Mouse (Mus musculus) stomach, postnatal 0 days (tissue): ENCODE results near the gene Tbc1d14. TPM values are rescaled to one million over a fixed set of nuclear protein-coding genes. Genes with fewer than 3 reads are reported as not detected.

Source experiments
- ATAC-seq: fragments of 200-750 bp; cut with Nextera tagmentation; 2 replicates; pipeline ENCODE4 v1.8.0; 2017; ENCODE audit not compliant: low FRiP score, low TSS enrichment
- DNase-seq: peaks from one replicate; pipeline ENCODE4 v3.0.0-alpha.2; 2016; ENCODE audit warnings: low spot score
- H3K27ac ChIP-seq: fragments of 300-500 bp; sonication (generic); replicated peaks from 2 replicates; pipeline ENCODE4 v1.5.1; 2014; ENCODE audit warnings: mild to moderate bottlenecking, control low read depth
- H3K27me3 ChIP-seq: fragments of 300-500 bp; sonication (generic); 2 replicates; pipeline ENCODE4 v1.6.1; 2014; ENCODE audit warnings: low read length; ENCODE audit not compliant: control insufficient read depth, insufficient read depth
- H3K36me3 ChIP-seq: fragments of 300-500 bp; sonication (generic); 2 replicates; pipeline ENCODE4 v1.6.1; 2014; ENCODE audit warnings: low read length, mixed read lengths; ENCODE audit not compliant: control insufficient read depth, insufficient read depth
- H3K4me1 ChIP-seq: fragments of 300-500 bp; sonication (generic); replicated peaks from 2 replicates; pipeline ENCODE4 v1.6.1; 2014; ENCODE audit warnings: antibody characterized with exemption; ENCODE audit not compliant: control insufficient read depth, insufficient read depth
- H3K4me2 ChIP-seq: fragments of 300-500 bp; sonication (generic); replicated peaks from 2 replicates; pipeline ENCODE4 v1.6.1; 2014; ENCODE audit warnings: low read depth, mild to moderate bottlenecking, control low read depth, moderate library complexity
- H3K4me3 ChIP-seq: fragments of 300-500 bp; sonication (generic); 2 replicates; pipeline ENCODE4 v1.5.1; 2014; ENCODE audit warnings: low read depth, low read length, control low read depth
- H3K9ac ChIP-seq: fragments of 300-500 bp; sonication (generic); 2 replicates; pipeline ENCODE4 v1.6.1; 2014; ENCODE audit warnings: mild to moderate bottlenecking, low read length, control low read depth, mixed read lengths
- H3K9me3 ChIP-seq: fragments of 300-500 bp; sonication (generic); 2 replicates; pipeline ENCODE4 v1.6.1; 2016; ENCODE audit warnings: low read length; ENCODE audit not compliant: control insufficient read depth
- CTCF ChIP-seq: IDR thresholded peaks from 2 replicates; pipeline ENCODE4 v1.5.1; 2016; ENCODE audit warnings: antibody characterized with exemption, low read depth, mild to moderate bottlenecking, moderate library complexity
- EP300 ChIP-seq: optimal IDR thresholded peaks from 2 replicates; pipeline ENCODE3; 2016; ENCODE audit warnings: antibody characterized with exemption
- WGBS: fragments of 180-500 bp; shearing (Covaris S2); extraction: QIAGEN DNeasy Blood & Tissue Kit; methylation state at CpG from one replicate; pipeline ENCODE4 v1.1.7; 2014; 5-methylcytosine and 5-hydroxymethylcytosine counted together
- polyA plus RNA-seq: library from polyadenylated mRNA; unstranded; fragments of >200 nt; fragmentation: Nextera tagmentation; extraction: Ambion mirVana; gene quantifications from 2 replicates; pipeline ENCODE4 v1.2.1, GENCODE M21; 2015

Gene Tbc1d14
- polyA plus RNA-seq, 1 experiment from 2014 or later, result 22.1 TPM

GRCm38 (mm10) chr5:36552391-36552790 is 40.7 kb downstream of the Tbc1d14 start:
- H3K4me1 ChIP-seq, result 0 out of 2 replicates have a peak, but pooled peaks cover 3% of the 10 kb centered on the region
- TF ChIP-seq CTCF, result no peak
- no peak for TF ChIP-seq EP300
- no peaks in the 10 kb centered on the region for H3K36me3 ChIP-seq
- peak overlapping the region; percentile 65 for H3K27ac ChIP-seq
- no peaks in the 10 kb centered on the region for H3K27me3 ChIP-seq
- DNase-seq, result no peak
- no peak overlapping the region for H3K4me2 ChIP-seq
- no peaks in the 10 kb centered on the region for H3K9me3 ChIP-seq
- peak; percentile 18; the same call in 1 of the 2 replicates for ATAC-seq
- WGBS, result 61% methylated on average over 4 of the region's 4 CpGs
- H3K4me3 ChIP-seq, result no peak overlapping the region
- no peak overlapping the region for H3K9ac ChIP-seq

GRCm38 (mm10) chr5:36549243-36549642 is 43.8 kb downstream of the Tbc1d14 start:
- Histone ChIP-seq H3K4me2 (no peak overlapping the region), H3K4me3 (no peak overlapping the region), H3K9ac (no peak overlapping the region), H3K4me1 (0 out of 2 replicates have a peak, but pooled peaks cover 2% of the 10 kb centered on the region), H3K9me3 (no peaks in the 10 kb centered on the region), H3K27me3 (no peaks in the 10 kb centered on the region), H3K36me3 (no peaks in the 10 kb centered on the region), H3K27ac (0 out of 2 replicates have a peak overlapping the region, but pooled peaks have one; percentile 25)
- ATAC-seq (no peak), DNase-seq (no peak)
- 43% methylated on average over 6 of the region's 6 CpGs for WGBS
- TF ChIP-seq CTCF (no peak), EP300 (no peak)

GRCm38 (mm10) chr5:36544765-36545164 is 48.3 kb downstream of the Tbc1d14 start:
- ATAC-seq (no peak), DNase-seq (no peak)
- Histone ChIP-seq H3K27ac (no peak overlapping the region), H3K27me3 (no peaks in the 10 kb centered on the region), H3K4me2 (no peak overlapping the region), H3K9ac (no peak overlapping the region), H3K9me3 (no peaks in the 10 kb centered on the region), H3K36me3 (no peaks in the 10 kb centered on the region), H3K4me1 (no peaks in the 10 kb centered on the region), H3K4me3 (no peak overlapping the region)
- TF ChIP-seq CTCF (no peak), EP300 (no peak)
- 81% methylated on average over 1 of the region's 1 CpGs for WGBS

- no peaks in the 10 kb centered on the region for H3K4me1 ChIP-seq
- H3K9ac ChIP-seq, result no peak overlapping the region
- DNase-seq, result no peak
- no peak for ATAC-seq
- no peak overlapping the region for H3K4me2 ChIP-seq
- H3K27ac ChIP-seq, result no peak overlapping the region
- 80% methylated on average over 2 of the region's 2 CpGs for WGBS
- no peak overlapping the region for H3K4me3 ChIP-seq
- TF ChIP-seq EP300 (no peak), CTCF (no peak)
- H3K27me3 ChIP-seq, result no peaks in the 10 kb centered on the region
- H3K9me3 ChIP-seq, result no peaks in the 10 kb centered on the region
- no peaks in the 10 kb centered on the region for H3K36me3 ChIP-seq
Measured at GRCm38 (mm10) chr5:36540928-36541327, 52.1 kb downstream of the Tbc1d14 start.

- 0 out of 2 replicates have a peak, but pooled peaks have one; percentile 42 for ATAC-seq
- Histone ChIP-seq H3K4me1 (no peaks in the 10 kb centered on the region), H3K9me3 (no peaks in the 10 kb centered on the region), H3K27ac (no peak overlapping the region), H3K36me3 (no peaks in the 10 kb centered on the region), H3K4me2 (no peak overlapping the region), H3K27me3 (no peaks in the 10 kb centered on the region), H3K9ac (no peak overlapping the region), H3K4me3 (no peak overlapping the region)
- WGBS, result 26% methylated on average over 4 of the region's 4 CpGs
- TF ChIP-seq CTCF, result peak; percentile 82
- TF ChIP-seq EP300, result no peak
- peak; percentile 72 for DNase-seq
Measured at GRCm38 (mm10) chr5:36538576-36539187, 54.4 kb downstream of the Tbc1d14 start.

- Histone ChIP-seq H3K27me3 (no peaks in the 10 kb centered on the region), H3K27ac (no peak overlapping the region), H3K4me3 (no peak overlapping the region), H3K9me3 (no peaks in the 10 kb centered on the region), H3K4me1 (no peaks in the 10 kb centered on the region), H3K36me3 (no peaks in the 10 kb centered on the region), H3K4me2 (no peak overlapping the region), H3K9ac (no peak overlapping the region)
- TF ChIP-seq EP300, result no peak
- TF ChIP-seq CTCF, result no peak
- no peak for DNase-seq
- WGBS, result 86% methylated on average over 3 of the region's 3 CpGs
- ATAC-seq, result no peak
Measured at GRCm38 (mm10) chr5:36536424-36536823, 56.7 kb downstream of the Tbc1d14 start.
